Mouse (Mus musculus): ENCODE data around the gene Gm19426. TPM values are rescaled to one million over a fixed set of nuclear protein-coding genes. Genes with fewer than 3 reads are reported as not detected.

The Gm19426 gene
- total and polyA plus RNA-seq, 3 experiments = not detected

DNA sequence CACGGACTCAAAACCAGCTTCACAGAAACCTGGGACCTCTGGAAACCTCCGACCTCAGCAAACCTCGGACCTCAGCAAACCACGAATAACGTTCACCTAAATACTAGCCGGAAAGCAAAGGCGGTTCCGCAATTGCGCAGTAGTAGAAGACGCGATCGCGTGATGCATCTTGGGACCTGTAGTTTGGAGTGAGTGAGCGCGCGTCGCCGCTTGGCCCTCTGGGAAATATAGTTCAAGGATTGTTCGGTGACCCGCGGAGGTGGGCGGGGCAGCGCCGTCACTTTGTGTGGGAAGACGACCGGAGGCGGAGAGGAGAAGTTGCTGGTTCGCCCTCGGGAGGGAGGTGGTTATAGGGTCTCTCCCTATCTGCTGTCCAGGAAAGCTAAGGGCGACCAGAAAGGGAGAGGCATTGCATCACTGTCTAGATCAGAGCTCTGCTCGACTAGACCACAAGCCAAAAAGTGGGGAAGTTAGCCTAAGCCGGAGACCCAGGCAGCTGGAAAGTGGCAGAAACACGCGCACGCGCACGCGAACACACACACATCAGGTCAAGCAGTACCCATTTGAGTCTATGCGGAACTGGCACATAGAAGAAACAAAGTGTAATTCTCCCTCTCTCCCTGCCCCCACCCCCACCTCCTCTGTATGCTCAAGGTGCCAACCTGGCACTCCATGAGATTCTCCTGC, 16.1 kb downstream of the Gm19426 start, which contains the start of gene Clp1:
Clp1 (minus strand) TSS at position 179 of the 687 bp plus-strand sequence.
- H3K36me3 ChIP-seq (ENCODE audit: control insufficient read depth in 1 of 2, insufficient read depth in 2 of 2, low read length in 2 of 2) = peaks cover 5 to 24% of the 10 kb centered on the region in 2 experiments; a peak in 3 of 4 replicates

DNA sequence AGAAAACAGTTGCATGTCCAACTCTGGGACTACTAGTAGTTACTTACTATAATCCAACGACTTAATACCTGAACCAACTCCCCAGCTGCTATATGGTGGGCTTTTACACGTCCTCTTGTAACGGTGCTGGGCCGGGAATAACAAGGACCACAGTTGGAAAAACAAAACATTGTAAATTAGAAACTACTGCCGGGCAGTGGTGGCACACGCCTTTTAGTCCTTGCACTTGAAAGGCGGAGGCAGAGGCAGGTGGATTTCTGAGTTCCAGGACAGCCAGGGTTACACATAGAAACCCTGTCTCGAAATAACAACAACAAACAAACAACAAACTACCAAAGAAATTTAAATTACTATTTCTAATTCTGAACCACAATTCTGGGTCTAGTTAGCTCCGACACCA, 16.7 kb downstream of the Gm19426 start:
- H3K27ac ChIP-seq (ENCODE audit: control insufficient read depth, low read depth, low read length) = peak overlapping the region; percentile 73
- H3K27me3 ChIP-seq (ENCODE audit: control insufficient read depth in 1 of 2, insufficient read depth in 2 of 2, low read length in 2 of 2) = no peaks in the 10 kb centered on the region
- peak overlapping the region; percentile 83 to 92 for H3K4me3 ChIP-seq (ENCODE audit: control insufficient read depth in 1 of 2, insufficient read depth in 1 of 2, low read depth in 2 of 2, low read length in 2 of 2)
- peaks cover 27% of the 10 kb centered on the region for H3K79me2 ChIP-seq (ENCODE audit: control insufficient read depth, insufficient read depth, low read length, poor library complexity)
- H3K9ac ChIP-seq (ENCODE audit: control insufficient read depth, low read depth, low read length, poor library complexity, severe bottlenecking) = peak overlapping the region; percentile 88
- peaks cover 5 to 10% of the 10 kb centered on the region in 2 experiments for H3K4me1 ChIP-seq (ENCODE audit: control insufficient read depth in 1 of 2, insufficient read depth in 2 of 2, low read length in 2 of 2)
- no peak for TF ChIP-seq SIN3A (IDR thresholded peaks at IDR 0.05; ENCODE audit: low read length)
- TF ChIP-seq GABPA (IDR thresholded peaks at IDR 0.05; ENCODE audit: low read depth, low read length) = no peak
- TF ChIP-seq HCFC1 (IDR thresholded peaks at IDR 0.05; ENCODE audit: low read depth, low read length) = no peak
- no peak for TF ChIP-seq ETS1 (IDR thresholded peaks at IDR 0.05; ENCODE audit: low read depth, low read length)
- TF ChIP-seq CHD1 (IDR thresholded peaks at IDR 0.05; ENCODE audit: low read depth, low read length) = no peak
- TF ChIP-seq ZKSCAN1 (IDR thresholded peaks at IDR 0.05; ENCODE audit: low read depth, low read length) = no peak
- TF ChIP-seq ZC3H11A (IDR thresholded peaks at IDR 0.05; ENCODE audit: low read depth, low read length) = no peak
- no peak for TF ChIP-seq EP300 (IDR thresholded peaks at IDR 0.05; ENCODE audit: low read depth in 1 of 2, low read length in 2 of 2)
- TF ChIP-seq POLR2A (IDR thresholded peaks at IDR 0.05; ENCODE audit: control insufficient read depth in 1 of 2, insufficient read depth in 1 of 2, low read depth in 1 of 2, low read length in 2 of 2, poor library complexity in 1 of 2) = no peak
- H3K36me3 ChIP-seq (ENCODE audit: control insufficient read depth in 1 of 2, insufficient read depth in 2 of 2, low read length in 2 of 2) = peaks cover 5 to 30% of the 10 kb centered on the region in 2 experiments; a peak in 3 of 4 replicates
- no peaks in the 10 kb centered on the region for H3K9me3 ChIP-seq (replicated peaks; ENCODE audit: insufficient read depth, low read length)
- no peak for DNase-seq (ENCODE audit: low read depth, low spot score)

More for the DNA sequence above, 16.1 kb downstream of the Gm19426 start, which contains the start of gene Clp1:
- H3K4me1 ChIP-seq (ENCODE audit: control insufficient read depth in 1 of 2, insufficient read depth in 2 of 2, low read length in 2 of 2) = peaks cover 3 to 10% of the 10 kb centered on the region in 2 experiments
- peak within 1 kb of the TSS; percentile 83 to 92 for H3K4me3 ChIP-seq (ENCODE audit: control insufficient read depth in 1 of 2, insufficient read depth in 1 of 2, low read depth in 2 of 2, low read length in 2 of 2)
- no peaks in the 10 kb centered on the region for H3K9me3 ChIP-seq (replicated peaks; ENCODE audit: insufficient read depth, low read length)
- peaks cover 27% of the 10 kb centered on the region for H3K79me2 ChIP-seq (ENCODE audit: control insufficient read depth, insufficient read depth, low read length, poor library complexity)
- TF ChIP-seq E2F4 (IDR thresholded peaks at IDR 0.05; ENCODE audit: borderline replicate concordance, low read depth, low read length) (no peak), ETS1 (IDR thresholded peaks at IDR 0.05; ENCODE audit: low read depth, low read length) (peak; percentile 53; the same call in 1 of the 2 replicates), NRF1 (IDR thresholded peaks at IDR 0.05; ENCODE audit: insufficient read depth, low read depth, low read length, poor library complexity, severe bottlenecking) (peak; percentile 79), ELF1 (IDR thresholded peaks at IDR 0.05; ENCODE audit: low read depth, low read length) (peak; percentile 100), MXI1 (IDR thresholded peaks at IDR 0.05; ENCODE audit: low read depth, low read length) (peak; percentile 87), CHD2 (IDR thresholded peaks at IDR 0.05; ENCODE audit: low read length) (peak; percentile 86), MYB (IDR thresholded peaks at IDR 0.05; ENCODE audit: low read depth, low read length) (peak; percentile 67), MAZ (IDR thresholded peaks at IDR 0.05; ENCODE audit: low read depth, low read length) (0 out of 2 replicates have a peak, but pooled peaks have one; percentile 50), NELFE (IDR thresholded peaks at IDR 0.05; ENCODE audit: low read depth, low read length) (peak; percentile 93), USF1 (IDR thresholded peaks at IDR 0.05; ENCODE audit: low read depth, low read length) (peak; percentile 72), MAX (IDR thresholded peaks at IDR 0.05; ENCODE audit: low read length) (0 out of 2 replicates have a peak, but pooled peaks have one; percentile 26), CHD1 (IDR thresholded peaks at IDR 0.05; ENCODE audit: low read depth, low read length) (no peak), POLR2A (IDR thresholded peaks at IDR 0.05; ENCODE audit: control insufficient read depth in 1 of 2, insufficient read depth in 1 of 2, low read depth in 1 of 2, low read length in 2 of 2, poor library complexity in 1 of 2) (peak; percentile 69 to 98; a peak in 3 of 4 replicates), EP300 (IDR thresholded peaks at IDR 0.05; ENCODE audit: low read depth in 1 of 2, low read length in 2 of 2) (peak in 1 of 2 experiments; percentile 30; a peak in 1 of 4 replicates), SIN3A (IDR thresholded peaks at IDR 0.05; ENCODE audit: low read length) (peak; percentile 99), MYC (IDR thresholded peaks at IDR 0.05; ENCODE audit: low read depth, low read length) (no peak), POLR2AphosphoS2 (IDR thresholded peaks at IDR 0.05; ENCODE audit: low read length) (peak; percentile 96), CTCF (IDR thresholded peaks at IDR 0.05 in 2 of 3, conservative IDR thresholded peaks at IDR 0.05 in 1 of 3; ENCODE audit: control insufficient read depth in 1 of 3, insufficient read depth in 1 of 3, low read depth in 2 of 3, low read length in 3 of 3, poor library complexity in 1 of 3, severe bottlenecking in 1 of 3) (no peak), KAT2A (conservative IDR thresholded peaks at IDR 0.05; ENCODE audit: low read depth, low read length) (peak; percentile 97), TCF12 (IDR thresholded peaks at IDR 0.05; ENCODE audit: low read depth, low read length) (peak; percentile 58; the same call in 1 of the 2 replicates), ZMIZ1 (IDR thresholded peaks at IDR 0.05; ENCODE audit: low read depth, low read length) (peak; percentile 88), MAFK (IDR thresholded peaks at IDR 0.05; ENCODE audit: borderline replicate concordance, low read depth, low read length) (no peak; the same call in 1 of the 2 replicates), HCFC1 (IDR thresholded peaks at IDR 0.05; ENCODE audit: low read depth, low read length) (peak; percentile 97), TBP (IDR thresholded peaks at IDR 0.05; ENCODE audit: low read depth, low read length) (peak; percentile 91), ZC3H11A (IDR thresholded peaks at IDR 0.05; ENCODE audit: low read depth, low read length) (no peak)
- peak; percentile 99 for DNase-seq (ENCODE audit: low read depth, low spot score)
- peak within 1 kb of the TSS; percentile 88 for H3K9ac ChIP-seq (ENCODE audit: control insufficient read depth, low read depth, low read length, poor library complexity, severe bottlenecking)
- H3K27ac ChIP-seq (ENCODE audit: control insufficient read depth, low read depth, low read length) = peak within 1 kb of the TSS; percentile 87
- H3K27me3 ChIP-seq (ENCODE audit: control insufficient read depth in 1 of 2, insufficient read depth in 2 of 2, low read length in 2 of 2) = no peaks in the 10 kb centered on the region
